Mouse (Mus musculus) intestine, embryonic 16.5 days (tissue): ENCODE results near the gene Hyal2. TPM values are rescaled to one million over a fixed set of nuclear protein-coding genes. Genes with fewer than 3 reads are reported as not detected.
"Not testable (repeated sequence)": the region's sequence is repeated elsewhere in the genome, so short reads cannot be mapped to it uniquely, and the experiment has no call there.

ENCODE experiments used
- ATAC-seq: fragments of 200-750 bp; cut with Nextera tagmentation; 2 replicates; pipeline ENCODE4 v1.8.0; 2017; ENCODE audit warnings: moderate TSS enrichment, moderate library complexity
- H3K27ac ChIP-seq: fragments of 300-500 bp; sonication (generic); 2 replicates; pipeline ENCODE4 v1.5.1; 2014; ENCODE audit warnings: mild to moderate bottlenecking, low read length
- H3K27me3 ChIP-seq: fragments of 300-500 bp; sonication (generic); replicated peaks from 2 replicates; pipeline ENCODE4 v1.6.1; 2014; ENCODE audit warnings: low read length, control low read depth, mixed read lengths; ENCODE audit not compliant: control insufficient read depth, insufficient read depth
- H3K36me3 ChIP-seq: fragments of 300-500 bp; sonication (generic); 2 replicates; pipeline ENCODE4 v1.6.1; 2014; ENCODE audit warnings: low read length, control low read depth; ENCODE audit not compliant: control insufficient read depth, insufficient read depth
- H3K4me1 ChIP-seq: fragments of 300-500 bp; sonication (generic); 2 replicates; pipeline ENCODE4 v1.6.1; 2014; ENCODE audit warnings: low read length, control low read depth, mixed read lengths; ENCODE audit not compliant: control insufficient read depth, insufficient read depth
- H3K4me2 ChIP-seq: fragments of 300-500 bp; sonication (generic); 2 replicates; pipeline ENCODE4 v1.6.1; 2014; ENCODE audit warnings: low read depth, low read length, control low read depth
- H3K4me3 ChIP-seq: fragments of 300-500 bp; sonication (generic); 2 replicates; pipeline ENCODE4 v1.5.1; 2014; ENCODE audit warnings: mild to moderate bottlenecking, low read length
- H3K9ac ChIP-seq: fragments of 300-500 bp; sonication (generic); 2 replicates; pipeline ENCODE4 v1.6.1; 2014; ENCODE audit warnings: low read depth, low read length
- H3K9me3 ChIP-seq: fragments of 300-500 bp; sonication (generic); 2 replicates; pipeline ENCODE4 v1.6.1; 2016; ENCODE audit warnings: low read length, control low read depth; ENCODE audit not compliant: control insufficient read depth
- WGBS: fragments of 180-500 bp; shearing (Covaris S2); extraction: QIAGEN DNeasy Blood & Tissue Kit; methylation state at CpG from one replicate; pipeline ENCODE4 v1.1.7; 2014; 5-methylcytosine and 5-hydroxymethylcytosine counted together
- polyA plus RNA-seq: library from polyadenylated mRNA; unstranded; fragments of >200 nt; fragmentation: Nextera tagmentation; extraction: Ambion mirVana; gene quantifications from 2 replicates; pipeline ENCODE4 v1.2.1, GENCODE M21; 2015

The Hyal2 gene
- polyA plus RNA-seq, 1 experiment from 2014 or later, result 91.2 TPM

DNA sequence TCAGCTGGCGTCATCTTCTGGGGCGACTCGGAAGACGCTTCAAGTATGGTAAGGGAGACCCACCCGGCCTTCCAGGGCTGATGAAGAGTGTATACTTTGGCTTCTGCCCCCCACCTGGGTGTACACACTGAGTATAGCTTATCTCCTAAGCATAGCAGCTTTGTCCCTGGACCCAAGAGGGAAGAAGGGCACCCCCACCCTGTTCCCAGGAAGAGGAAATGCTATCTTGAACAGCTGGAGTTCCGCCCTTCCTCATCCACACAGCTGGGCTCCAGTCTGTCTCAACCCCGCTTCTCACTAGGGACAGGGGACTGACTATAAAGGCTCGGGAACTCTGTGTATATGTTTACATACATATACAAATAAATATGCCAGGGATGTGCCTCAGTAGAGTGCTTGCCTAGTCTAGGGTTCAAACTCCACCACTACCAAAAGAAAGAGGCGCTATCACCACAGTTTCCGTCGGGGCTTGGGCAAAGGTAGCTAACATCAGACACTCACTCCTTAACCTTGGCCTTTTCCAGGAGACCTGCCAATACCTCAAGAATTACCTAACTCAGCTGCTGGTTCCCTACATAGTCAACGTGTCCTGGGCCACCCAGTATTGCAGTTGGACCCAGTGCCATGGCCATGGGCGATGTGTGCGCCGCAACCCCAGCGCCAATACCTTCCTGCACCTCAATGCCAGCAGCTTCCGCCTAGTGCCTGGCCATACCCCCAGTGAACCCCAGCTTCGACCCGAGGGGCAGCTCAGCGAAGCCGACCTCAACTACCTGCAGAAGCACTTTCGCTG is 4.0 kb downstream of the Hyal2 start:
- peaks cover 47% of the 10 kb centered on the region for H3K4me1 ChIP-seq
- H3K9me3 ChIP-seq, result no peaks in the 10 kb centered on the region
- H3K4me3 ChIP-seq, result peak overlapping the region; percentile 78; the same call in 1 of the 2 replicates
- H3K4me2 ChIP-seq, result peak overlapping the region; percentile 74
- no peak overlapping the region for H3K9ac ChIP-seq
- 79% methylated on average over 22 of the region's 22 CpGs for WGBS
- peak overlapping the region; percentile 52; the same call in 1 of the 2 replicates for H3K27ac ChIP-seq
- no peak for ATAC-seq
- H3K36me3 ChIP-seq, result peaks cover 3% of the 10 kb centered on the region; the same call in 1 of the 2 replicates
- no peaks in the 10 kb centered on the region for H3K27me3 ChIP-seq

DNA sequence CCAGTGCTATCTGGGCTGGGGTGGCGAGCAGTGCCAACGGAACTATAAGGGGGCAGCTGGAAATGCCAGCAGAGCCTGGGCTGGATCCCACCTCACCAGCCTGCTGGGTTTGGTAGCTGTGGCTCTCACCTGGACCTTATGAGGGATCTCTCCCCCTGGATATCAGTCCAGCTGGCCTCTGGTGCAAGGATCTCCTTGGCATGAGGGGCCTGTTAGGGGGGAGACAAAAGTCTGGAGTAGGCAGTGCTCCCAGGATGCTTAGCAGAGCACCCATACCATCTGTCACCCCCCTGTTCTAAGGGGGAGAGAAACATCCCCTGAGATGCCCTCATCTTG is 4.5 kb downstream of the Hyal2 start:
- ATAC-seq, result no peak
- no peak overlapping the region for H3K4me3 ChIP-seq
- no peaks in the 10 kb centered on the region for H3K27me3 ChIP-seq
- no peak overlapping the region for H3K9ac ChIP-seq
- no peak overlapping the region for H3K4me2 ChIP-seq
- no peaks in the 10 kb centered on the region for H3K9me3 ChIP-seq
- H3K36me3 ChIP-seq, result peaks cover 3% of the 10 kb centered on the region; the same call in 1 of the 2 replicates
- H3K4me1 ChIP-seq, result peaks cover 45% of the 10 kb centered on the region
- 89% methylated on average over 2 of the region's 2 CpGs for WGBS
- H3K27ac ChIP-seq, result no peak overlapping the region

DNA sequence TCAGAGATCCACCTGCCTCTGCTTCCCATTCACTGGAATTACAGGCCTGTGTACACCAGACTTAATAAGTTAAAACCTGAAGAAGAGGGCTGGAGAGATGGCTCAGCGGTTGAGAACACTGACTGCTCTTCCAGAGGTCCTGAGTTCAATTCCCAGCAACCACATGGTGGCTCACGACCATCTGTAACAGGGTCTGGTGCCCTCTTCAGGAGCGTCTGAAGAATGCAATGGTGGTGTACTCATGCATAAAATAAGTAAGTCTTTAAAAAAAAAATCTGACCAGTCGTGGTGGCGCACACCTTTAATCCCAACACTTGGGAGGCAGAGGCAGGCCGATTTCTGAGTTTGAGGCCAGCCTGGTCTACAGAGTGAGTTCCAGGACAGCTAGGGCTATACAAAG is 6.0 kb downstream of the Hyal2 start:
- H3K4me2 ChIP-seq, ATAC-seq, H3K27ac ChIP-seq, H3K4me3 ChIP-seq, H3K27me3 ChIP-seq, H3K9me3 ChIP-seq, H3K36me3 ChIP-seq, H3K9ac ChIP-seq: not testable (repeated sequence)
- peaks cover 40% of the 10 kb centered on the region for H3K4me1 ChIP-seq
- WGBS, result 81% methylated on average over 6 of the region's 6 CpGs

DNA sequence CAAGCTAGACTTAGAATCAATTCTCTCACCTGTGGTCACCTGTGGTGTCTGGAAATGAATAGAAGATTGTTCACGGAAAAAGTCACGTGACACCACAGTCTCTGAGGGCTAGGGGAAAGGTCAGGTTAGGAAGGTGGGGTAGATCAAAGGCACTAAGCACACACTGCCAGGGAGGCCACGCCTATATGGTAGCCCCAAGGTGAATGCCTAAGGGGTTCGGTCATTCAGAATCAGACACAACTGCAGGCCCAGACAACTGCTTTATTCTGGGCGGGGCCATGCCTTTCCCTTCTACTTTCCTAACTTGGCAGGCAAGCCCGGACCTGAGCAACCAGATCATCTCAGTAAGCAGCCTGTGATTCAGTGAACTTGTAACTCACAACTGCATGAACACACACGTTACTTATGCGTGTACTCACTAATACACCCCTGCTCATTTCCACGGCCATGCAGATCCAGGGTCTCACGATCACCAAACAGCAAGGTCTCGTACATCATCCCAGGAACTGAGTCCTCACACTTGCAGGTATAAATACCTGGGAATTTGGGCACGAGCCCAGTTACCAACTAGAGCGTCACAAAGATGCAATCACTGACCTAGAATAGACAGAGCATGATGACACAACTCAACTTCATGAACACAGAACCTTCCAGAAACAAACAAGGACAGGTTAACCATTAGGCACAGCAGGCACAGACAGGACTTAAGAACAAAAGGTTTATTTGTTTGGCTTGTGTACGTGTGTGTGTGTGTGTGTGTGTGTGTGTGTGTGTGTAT is 8.0 kb downstream of the Hyal2 start:
- peak; percentile 71 for ATAC-seq

DNA sequence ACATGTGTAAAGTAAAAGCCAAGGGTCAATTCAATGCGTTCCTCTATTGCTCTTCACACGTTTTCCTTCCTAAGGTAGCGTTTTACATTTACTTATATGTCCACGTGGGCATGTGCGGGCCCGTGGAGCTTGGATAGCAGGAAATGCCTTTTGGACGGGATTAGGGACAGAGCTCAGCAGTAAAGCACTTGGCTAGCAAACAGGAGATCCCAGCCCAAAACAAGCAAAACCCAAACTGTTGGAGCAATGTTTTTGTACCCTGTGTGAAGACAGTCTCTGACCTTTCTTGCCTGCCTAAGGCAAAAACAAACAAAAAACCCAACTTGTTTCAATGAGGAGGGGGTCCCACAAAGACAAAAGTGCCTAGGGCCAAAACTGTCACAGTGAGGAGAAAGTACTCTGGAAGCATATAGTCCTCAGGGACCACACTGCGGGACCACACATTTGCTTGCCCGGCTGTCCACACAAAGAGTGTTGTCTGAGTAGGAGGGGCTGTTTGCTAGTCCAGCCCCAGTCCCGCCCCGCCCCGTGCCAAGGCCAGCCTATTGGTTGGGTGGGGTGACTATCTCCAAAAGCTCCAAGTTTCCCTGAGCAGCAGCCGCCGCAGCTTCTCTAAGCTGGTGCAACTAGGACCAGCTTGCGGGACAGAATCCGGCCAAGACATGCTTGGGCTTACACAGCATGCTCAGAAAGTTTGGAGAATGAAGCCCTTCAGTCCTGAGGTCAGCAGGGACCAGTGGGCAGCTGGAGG is 8.8 kb downstream of the Hyal2 start, which contains the start of gene Hyal1:
TSS of gene Hyal1 (plus strand) at position 571 of the 751 bp plus-strand sequence.
- Histone ChIP-seq H3K4me2 (peak within 1 kb of the TSS; percentile 64), H3K27me3 (no peaks in the 10 kb centered on the region), H3K4me1 (peaks cover 35% of the 10 kb centered on the region), H3K27ac (peak within 1 kb of the TSS; percentile 74), H3K9ac (peak within 1 kb of the TSS; percentile 64), H3K36me3 (peaks cover 3% of the 10 kb centered on the region; the same call in 1 of the 2 replicates), H3K9me3 (no peaks in the 10 kb centered on the region), H3K4me3 (peak within 1 kb of the TSS; percentile 43)
- WGBS, result 18% methylated on average over 16 of the region's 16 CpGs
- peak; percentile 70 for ATAC-seq

More for the DNA sequence above, 8.0 kb downstream of the Hyal2 start:
- H3K4me1 ChIP-seq, result peaks cover 38% of the 10 kb centered on the region
- peaks cover 3% of the 10 kb centered on the region; the same call in 1 of the 2 replicates for H3K36me3 ChIP-seq
- peak overlapping the region; percentile 6; the same call in 1 of the 2 replicates for H3K4me2 ChIP-seq
- no peaks in the 10 kb centered on the region for H3K9me3 ChIP-seq
- WGBS, result 59% methylated on average over 14 of the region's 14 CpGs
- no peaks in the 10 kb centered on the region for H3K27me3 ChIP-seq
- H3K9ac ChIP-seq, result peak overlapping the region; percentile 64; the same call in 1 of the 2 replicates
- peak overlapping the region; percentile 74 for H3K27ac ChIP-seq
- H3K4me3 ChIP-seq, result no peak overlapping the region

DNA sequence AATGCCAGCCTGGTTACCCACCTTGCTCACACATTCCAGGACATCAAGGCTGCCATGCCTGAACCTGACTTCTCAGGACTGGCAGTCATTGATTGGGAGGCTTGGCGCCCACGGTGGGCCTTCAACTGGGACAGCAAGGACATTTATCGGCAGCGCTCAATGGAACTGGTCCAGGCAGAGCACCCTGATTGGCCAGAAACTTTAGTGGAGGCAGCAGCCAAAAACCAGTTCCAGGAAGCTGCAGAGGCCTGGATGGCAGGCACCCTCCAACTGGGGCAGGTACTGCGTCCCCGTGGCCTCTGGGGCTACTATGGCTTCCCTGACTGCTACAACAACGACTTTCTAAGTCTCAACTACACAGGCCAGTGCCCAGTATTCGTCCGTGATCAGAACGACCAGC is 10.1 kb downstream of the Hyal2 start:
- H3K9ac ChIP-seq, result no peak overlapping the region
- no peak overlapping the region for H3K27ac ChIP-seq
- no peak for ATAC-seq
- WGBS, result 90% methylated on average over 10 of the region's 10 CpGs
- no peaks in the 10 kb centered on the region; the same call in 1 of the 2 replicates for H3K36me3 ChIP-seq
- no peak overlapping the region for H3K4me2 ChIP-seq
- no peaks in the 10 kb centered on the region for H3K9me3 ChIP-seq
- H3K4me1 ChIP-seq, result peaks cover 34% of the 10 kb centered on the region
- no peak overlapping the region for H3K4me3 ChIP-seq
- H3K27me3 ChIP-seq, result no peaks in the 10 kb centered on the region

DNA sequence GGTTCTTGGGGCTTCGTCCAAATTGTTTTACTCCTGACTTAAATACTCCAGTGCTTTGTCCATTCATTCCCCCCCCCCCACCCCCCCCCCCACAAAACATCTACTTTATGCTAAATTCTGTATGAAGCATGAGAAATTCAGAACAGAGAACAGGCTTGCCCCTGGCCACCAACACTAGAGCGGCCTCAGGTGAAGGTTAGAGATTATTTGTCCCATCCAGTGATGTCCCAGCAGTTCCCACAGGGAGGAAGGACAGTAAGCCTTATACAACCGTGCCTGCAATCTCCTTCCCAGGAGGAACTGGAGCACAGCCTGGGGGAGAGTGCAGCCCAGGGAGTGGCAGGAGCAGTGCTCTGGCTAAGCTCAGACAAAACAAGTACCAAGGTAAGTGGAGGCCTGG is 10.8 kb downstream of the Hyal2 start, which contains the start of gene Naa80:
TSS of gene Naa80 (plus strand) at position 301 of the 400 bp plus-strand sequence.
- no peaks in the 10 kb centered on the region for H3K9me3 ChIP-seq
- H3K36me3 ChIP-seq, result no peaks in the 10 kb centered on the region; the same call in 1 of the 2 replicates
- H3K27me3 ChIP-seq, result no peaks in the 10 kb centered on the region
- ATAC-seq, result no peak
- H3K9ac ChIP-seq, result no peak within 1 kb of the TSS
- H3K4me2 ChIP-seq, result no peak within 1 kb of the TSS
- no peak within 1 kb of the TSS for H3K4me3 ChIP-seq
- peaks cover 34% of the 10 kb centered on the region for H3K4me1 ChIP-seq
- 73% methylated on average over 3 of the region's 3 CpGs for WGBS
- H3K27ac ChIP-seq, result peak within 1 kb of the TSS; percentile 42; the same call in 1 of the 2 replicates

DNA sequence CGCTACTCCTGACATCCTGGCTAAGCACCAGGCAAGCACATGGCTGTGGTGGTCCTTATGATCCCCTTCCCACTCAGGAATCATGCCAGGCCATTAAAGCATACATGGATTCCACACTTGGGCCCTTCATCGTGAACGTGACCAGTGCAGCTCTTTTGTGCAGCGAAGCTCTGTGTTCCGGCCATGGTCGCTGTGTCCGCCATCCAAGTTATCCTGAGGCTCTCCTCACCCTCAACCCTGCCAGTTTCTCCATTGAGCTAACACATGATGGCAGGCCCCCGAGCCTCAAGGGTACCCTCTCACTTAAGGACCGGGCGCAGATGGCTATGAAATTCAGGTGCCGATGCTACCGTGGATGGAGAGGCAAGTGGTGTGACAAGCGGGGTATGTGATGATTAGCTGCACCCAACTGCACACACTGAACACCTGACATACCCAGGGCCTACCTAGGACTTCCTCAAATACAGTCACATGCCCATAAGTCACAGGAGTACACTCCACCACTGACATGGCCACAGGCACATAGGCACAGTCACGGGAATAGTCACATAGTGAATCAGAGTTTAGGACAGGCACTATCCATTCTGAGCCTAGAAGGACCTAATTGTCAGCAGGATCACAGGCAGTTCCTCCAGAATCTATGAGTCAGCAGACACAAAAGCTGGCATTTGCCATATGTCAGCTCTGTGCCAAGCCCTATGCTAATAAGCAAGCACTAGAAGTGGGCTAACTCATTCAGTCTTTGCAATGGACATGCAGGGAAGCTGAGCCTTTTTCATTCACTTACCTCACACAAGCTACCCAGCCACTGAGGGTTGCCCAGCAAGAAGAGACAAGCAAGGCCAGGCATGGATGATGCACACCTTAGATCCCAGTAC is 11.5 kb downstream of the Hyal2 start:
- Histone ChIP-seq H3K4me2 (no peak overlapping the region), H3K9ac (no peak overlapping the region)

More for the DNA sequence above, 11.5 kb downstream of the Hyal2 start:
- WGBS, result 94% methylated on average over 14 of the region's 14 CpGs
- H3K36me3 ChIP-seq, result no peaks in the 10 kb centered on the region; the same call in 1 of the 2 replicates
- H3K4me3 ChIP-seq, result no peak overlapping the region
- ATAC-seq, result no peak
- H3K9me3 ChIP-seq, result no peaks in the 10 kb centered on the region
- H3K27me3 ChIP-seq, result no peaks in the 10 kb centered on the region
- peak overlapping the region; percentile 42; the same call in 1 of the 2 replicates for H3K27ac ChIP-seq
- H3K4me1 ChIP-seq, result peaks cover 34% of the 10 kb centered on the region
